Mouse (Mus musculus) lung, embryonic 15.5 days (tissue): Measurements from ENCODE around the gene Pdcl. TPM values are rescaled to one million over a fixed set of nuclear protein-coding genes. Genes with fewer than 3 reads are reported as not detected.

Experiments
- polyA plus RNA-seq: library from polyadenylated mRNA; unstranded; fragments of >200 nt; fragmentation: Nextera tagmentation; extraction: Ambion mirVana; gene quantifications from 2 replicates; pipeline ENCODE4 v1.2.1, GENCODE M21; 2015

Gene Pdcl
- polyA plus RNA-seq, 1 experiment from 2014 or later: 53.1 TPM

Other genes starting within 250 kb of the Pdcl start
- not detected in 2 replicates for gene Olfr362, start 241.4 kb downstream of the Pdcl start, polyA plus RNA-seq
- not detected in 2 replicates for gene Olfr364-ps1, start 220.0 kb downstream of the Pdcl start, polyA plus RNA-seq
- gene Olfr365, start 171.1 kb downstream of the Pdcl start, polyA plus RNA-seq: not detected in 2 replicates
- gene Olfr366, start 147.8 kb downstream of the Pdcl start, polyA plus RNA-seq: not detected in 2 replicates
- gene Olfr368, start 32.8 kb downstream of the Pdcl start, polyA plus RNA-seq: not detected in 2 replicates
- gene Rc3h2, start 63.6 kb upstream of the Pdcl start, polyA plus RNA-seq: 12.0 and 13.8 TPM in 2 replicates
- gene Zbtb26, start 83.8 kb upstream of the Pdcl start, polyA plus RNA-seq: 6.8 TPM in 2 replicates
- gene Zbtb6, start 83.8 kb upstream of the Pdcl start, polyA plus RNA-seq: 6.0 and 6.6 TPM in 2 replicates
- 38.2 and 42.9 TPM in 2 replicates for gene Rabgap1, start 83.9 kb upstream of the Pdcl start, polyA plus RNA-seq
- 1.6 TPM in 2 replicates for gene Gpr21, start 157.0 kb upstream of the Pdcl start, polyA plus RNA-seq